Mouse (Mus musculus) adrenal gland, postnatal 10 days (tissue): ENCODE results near the gene Thsd7b. TPM values are rescaled to one million over a fixed set of nuclear protein-coding genes. Genes with fewer than 3 reads are reported as not detected.

Experiments used
- DNase-seq: peaks from one replicate; pipeline ENCODE4 v3.0.0; 2021; ENCODE audit warnings: mixed read lengths
- total RNA-seq, 2 experiments: library from RNA; stranded (reverse); gene quantifications; 2 replicates each; pipeline ENCODE4 v1.2.3; 2021

The Thsd7b gene
- total RNA-seq, 2 experiments from 2014 or later, result 0.72 to 0.85 TPM

- DNase-seq, result no peak
Measured at GRCm38 (mm10) chr1:129644252-129644861, 371.3 kb downstream of the Thsd7b start.

- DNase-seq, result peak; percentile 11
Measured at GRCm38 (mm10) chr1:129651448-129651847, 378.3 kb downstream of the Thsd7b start.

DNA sequence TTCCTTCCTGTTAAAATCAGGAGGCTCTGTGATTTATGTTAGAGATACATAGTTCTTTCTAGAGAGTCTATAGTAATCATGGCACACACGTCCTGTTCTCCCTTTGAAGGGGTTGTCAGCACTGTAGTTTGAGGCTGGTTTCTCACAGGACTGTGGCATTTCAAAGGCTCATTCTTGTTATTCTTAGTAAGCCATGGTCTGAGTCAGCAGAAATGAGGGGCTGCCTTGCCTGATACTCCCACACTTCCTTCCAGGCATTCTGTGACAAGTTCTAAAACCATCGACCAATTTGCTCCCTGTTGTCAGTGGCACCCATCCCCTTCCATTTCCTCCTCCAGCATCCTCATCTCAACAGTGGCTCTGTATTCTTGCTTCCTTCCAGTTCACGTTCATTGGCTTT lies 384.9 kb downstream of the Thsd7b start:
- DNase-seq, result no peak

GRCm38 (mm10) chr1:129675878-129676277 lies 402.8 kb downstream of the Thsd7b start:
- no peak for DNase-seq

GRCm38 (mm10) chr1:129678851-129679250 lies 405.7 kb downstream of the Thsd7b start:
- DNase-seq, result no peak

GRCm38 (mm10) chr1:129705701-129706100 lies 432.6 kb downstream of the Thsd7b start:
- no peak for DNase-seq

DNA sequence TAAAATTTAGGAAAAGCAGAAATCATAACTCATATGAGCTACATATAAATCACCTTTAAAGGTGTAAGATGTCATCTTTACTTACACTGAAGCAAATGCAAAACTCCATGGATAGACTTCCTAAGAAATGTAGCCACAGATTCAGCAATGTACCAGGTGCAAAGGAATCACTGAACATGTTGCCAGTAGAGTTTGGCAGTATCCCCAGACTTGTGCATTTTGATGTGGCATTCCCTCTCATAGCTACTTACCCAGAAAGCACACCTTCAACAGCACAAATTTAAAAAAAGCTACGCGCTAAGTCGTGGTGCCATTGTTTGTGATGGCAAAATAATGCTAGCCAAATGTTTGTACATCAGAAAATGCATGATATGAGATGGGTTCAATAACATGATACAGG lies 439.6 kb downstream of the Thsd7b start:
- no peak for DNase-seq

DNA sequence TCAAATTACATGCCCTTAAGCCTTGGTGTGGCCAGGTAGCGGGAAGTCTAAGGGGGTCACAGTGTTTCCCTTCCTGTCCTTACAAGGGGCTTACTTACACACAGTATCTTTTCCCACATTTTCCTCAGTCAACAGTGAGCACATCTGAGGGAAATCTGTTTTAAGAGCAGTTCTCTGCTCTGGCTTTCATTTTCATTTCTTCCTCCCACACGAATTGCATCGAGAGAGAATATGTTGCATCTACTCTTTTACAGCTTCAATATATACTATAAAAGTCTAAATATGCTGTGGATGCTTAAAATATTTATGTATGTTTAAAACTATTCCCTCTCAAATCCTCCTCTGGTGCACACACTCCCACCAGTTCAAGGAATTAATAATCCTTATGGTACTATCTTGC lies 440.5 kb downstream of the Thsd7b start:
- no peak for DNase-seq

DNA sequence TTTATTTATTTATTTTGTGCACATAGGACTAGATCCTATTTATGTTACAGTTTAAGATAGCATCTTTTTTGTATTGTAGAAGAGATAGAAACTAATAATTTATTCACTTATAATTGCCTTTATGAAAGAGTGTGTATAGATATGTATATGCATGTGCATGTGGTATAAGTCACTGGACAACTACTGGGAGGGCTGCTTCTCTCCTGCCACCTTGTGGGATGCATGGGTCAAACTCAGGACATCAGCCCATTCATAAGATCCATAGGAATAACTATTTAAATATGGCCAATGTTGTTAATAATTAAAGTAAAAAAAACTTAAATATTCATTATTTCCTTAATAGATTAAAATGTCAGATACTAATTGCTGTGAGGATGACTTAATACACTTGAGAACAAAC lies 446.5 kb downstream of the Thsd7b start:
- DNase-seq, result no peak

- no peak for DNase-seq
Measured at GRCm38 (mm10) chr1:129731991-129732390, 458.9 kb downstream of the Thsd7b start.

DNA sequence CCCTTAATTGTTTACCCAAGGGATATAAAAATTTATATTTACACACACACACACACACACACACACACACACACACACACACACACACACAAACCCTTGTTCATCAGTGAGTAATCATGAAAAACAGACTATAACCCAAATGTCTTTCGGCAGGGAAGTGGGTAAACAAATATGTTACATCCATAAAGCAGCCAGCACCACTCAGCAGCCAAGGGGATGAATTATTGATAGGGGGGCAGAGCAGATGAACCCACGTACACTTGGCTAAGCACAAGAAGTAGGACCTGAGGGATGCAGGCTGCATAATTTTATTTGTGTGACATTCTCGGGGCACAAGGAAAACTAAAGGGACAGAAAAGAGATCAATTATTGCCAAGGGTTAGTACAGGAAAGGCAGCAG lies 474.5 kb downstream of the Thsd7b start:
- DNase-seq, result no peak

DNA sequence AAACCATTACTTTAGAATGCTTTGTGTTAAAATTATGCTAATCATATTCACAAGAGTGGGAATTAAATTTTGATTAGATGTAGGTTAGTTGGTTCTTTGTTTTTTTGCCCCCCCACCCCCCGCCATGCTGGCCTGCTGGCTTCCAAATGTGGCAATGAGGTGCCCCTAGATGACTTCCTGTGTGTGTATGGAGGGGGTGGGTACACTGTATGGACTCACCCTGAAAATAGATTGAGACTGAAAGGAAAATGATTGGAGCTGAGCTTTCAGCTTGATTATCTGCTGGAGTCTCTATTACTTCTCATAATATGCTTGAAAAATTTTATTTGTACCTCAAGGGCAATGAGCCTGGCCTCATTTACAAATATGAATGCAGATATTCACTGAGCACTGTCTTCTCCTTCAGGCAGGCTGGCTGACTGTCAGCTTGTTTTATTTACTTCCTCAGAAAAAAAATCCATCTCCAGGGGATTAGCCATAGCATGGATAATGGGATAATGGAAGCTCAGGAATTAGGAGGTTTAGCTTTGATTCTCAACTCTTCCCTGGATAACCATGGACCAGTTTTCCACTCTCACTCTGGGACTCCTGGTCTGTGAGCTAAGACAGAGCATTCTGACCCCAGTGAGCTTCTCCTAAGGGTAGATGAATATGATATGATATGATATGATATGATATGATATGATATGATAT lies 483.6 kb downstream of the Thsd7b start:
- DNase-seq, result no peak

DNA sequence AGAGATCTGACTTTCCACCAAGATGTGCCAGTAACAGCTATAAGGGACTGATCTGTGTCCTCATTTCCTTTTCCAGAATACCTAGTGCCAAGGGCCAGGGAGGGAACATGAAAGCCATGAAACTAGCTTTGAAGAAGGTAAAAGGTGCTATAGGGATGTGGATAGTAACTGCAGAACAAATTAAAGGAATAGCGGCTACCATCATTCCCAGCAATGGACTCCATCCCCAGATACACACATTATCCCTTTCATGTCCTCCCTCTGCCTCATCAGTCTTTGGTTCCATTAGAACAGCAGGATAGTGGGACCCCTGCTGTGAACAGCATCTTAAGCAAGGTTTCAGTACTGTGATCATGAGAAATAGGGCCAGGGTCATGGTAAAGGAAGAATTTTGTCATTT lies 485.9 kb downstream of the Thsd7b start:
- DNase-seq, result no peak

GRCm38 (mm10) chr1:129761234-129761633 lies 488.1 kb downstream of the Thsd7b start:
- DNase-seq, result no peak

DNA sequence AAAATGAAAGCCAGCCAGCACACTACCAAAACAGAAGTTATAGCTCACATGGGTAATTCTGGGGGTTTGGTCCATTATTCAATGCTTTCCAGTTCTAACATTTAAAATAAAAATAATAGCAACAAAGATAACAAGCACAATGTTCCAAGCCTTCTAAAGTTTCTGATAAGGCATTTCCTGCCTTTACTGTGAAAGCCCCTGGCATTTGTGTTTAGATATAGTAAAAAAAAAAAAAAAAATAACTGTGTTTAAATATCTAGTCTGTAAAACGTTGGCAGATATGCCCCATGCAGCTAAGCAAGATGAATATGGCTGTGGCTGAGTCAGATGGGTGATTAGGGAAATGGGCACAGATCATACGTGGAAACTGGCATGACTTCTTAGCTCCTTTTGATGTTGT lies 491.6 kb downstream of the Thsd7b start:
- DNase-seq, result no peak

DNA sequence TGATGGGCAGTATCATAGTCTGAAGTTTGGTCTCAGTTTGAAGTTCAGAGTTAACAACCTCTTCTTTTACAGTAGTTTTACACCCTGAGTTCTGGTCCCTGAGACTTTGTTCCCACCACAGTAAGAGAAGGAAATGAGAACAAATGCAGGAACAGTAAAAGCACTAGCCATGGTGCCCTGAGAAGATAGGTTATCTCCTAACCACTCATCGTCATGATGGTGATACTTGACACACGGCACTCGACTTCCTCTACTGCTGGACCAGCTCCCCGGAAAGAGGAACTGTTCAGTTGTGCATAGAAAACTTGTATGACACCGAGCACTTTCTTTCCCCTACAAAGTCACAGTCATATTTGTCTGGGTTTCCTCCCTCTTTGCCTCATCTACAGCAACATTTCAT lies 504.0 kb downstream of the Thsd7b start:
- DNase-seq, result no peak

GRCm38 (mm10) chr1:129779506-129779905 lies 506.4 kb downstream of the Thsd7b start:
- no peak for DNase-seq

- DNase-seq, result no peak
Measured at GRCm38 (mm10) chr1:129780589-129780988, 507.5 kb downstream of the Thsd7b start.

DNA sequence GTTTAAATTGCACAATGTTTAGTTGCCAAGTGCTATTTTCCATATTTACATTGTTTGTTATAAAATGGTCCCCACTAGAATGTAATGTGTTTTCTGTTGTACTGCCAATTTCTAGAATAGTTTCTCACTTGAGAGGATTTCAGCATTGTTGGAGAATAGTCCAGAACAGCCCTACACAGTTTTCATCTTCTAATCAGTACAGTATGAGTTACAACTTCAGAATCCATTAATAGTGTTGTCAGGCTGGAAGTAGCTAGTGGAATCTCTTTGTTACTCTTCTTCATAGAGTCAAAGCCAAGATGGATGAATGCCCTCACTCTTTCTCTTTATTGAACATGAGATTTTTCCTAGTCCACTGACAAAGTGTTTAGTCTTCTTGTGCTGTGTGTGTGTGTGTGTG lies 525.4 kb downstream of the Thsd7b start:
- no peak for DNase-seq

DNA sequence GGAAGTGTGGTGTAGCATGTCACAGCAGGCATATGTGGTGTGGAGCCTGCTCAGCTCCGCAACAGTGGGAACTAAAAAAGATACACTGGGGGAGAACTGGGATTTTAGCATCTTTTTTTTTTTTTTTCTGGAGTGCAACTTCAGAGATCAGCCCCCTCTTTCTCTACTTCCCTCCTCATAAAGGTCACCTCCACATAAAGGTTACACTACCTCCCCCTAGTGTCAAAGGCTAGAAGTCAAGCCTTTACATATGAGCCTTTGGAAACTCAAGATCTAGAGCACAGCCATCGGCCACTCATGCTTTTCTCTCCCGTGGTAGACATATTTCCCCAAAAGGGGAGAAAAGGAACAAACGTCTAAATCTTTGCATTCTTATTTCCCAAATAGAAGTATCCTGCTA lies 553.8 kb downstream of the Thsd7b start:
- peak; percentile 3 for DNase-seq

- no peak for DNase-seq
Measured at GRCm38 (mm10) chr1:129837324-129837723, 564.2 kb downstream of the Thsd7b start.

- no peak for DNase-seq
Measured at GRCm38 (mm10) chr1:129837776-129838175, 564.7 kb downstream of the Thsd7b start.

GRCm38 (mm10) chr1:129838486-129838885 lies 565.4 kb downstream of the Thsd7b start:
- no peak for DNase-seq

DNA sequence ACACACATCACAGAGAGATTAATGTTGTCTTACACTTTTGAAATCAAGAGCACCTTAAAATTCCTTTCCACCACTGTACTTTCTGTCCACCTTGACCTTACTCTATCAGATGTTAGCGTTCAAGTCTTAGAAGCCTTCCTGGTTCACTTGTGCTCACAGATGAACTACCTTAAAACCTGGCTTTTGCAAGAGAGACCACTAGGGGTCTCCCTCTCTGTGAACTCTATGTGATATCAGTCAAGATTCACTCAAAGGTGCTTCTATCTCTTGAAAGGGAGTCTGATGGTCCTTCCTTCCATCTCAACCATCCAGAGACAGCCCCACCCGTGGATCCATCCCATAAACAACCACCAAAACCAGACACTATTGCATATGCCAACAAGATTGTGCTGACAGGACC lies 570.3 kb downstream of the Thsd7b start:
- peak; percentile 30 for DNase-seq
